Mouse (Mus musculus) embryonic fibroblast, embryonic 13.5 days (primary cell): ENCODE data around the gene Car12.

ENCODE experiments used
- CTCF ChIP-seq: IDR thresholded peaks from 2 replicates; pipeline ENCODE4 v1.5.1; 2011; ENCODE audit warnings: mild to moderate bottlenecking, control low read depth, low read length, moderate library complexity, borderline replicate concordance; ENCODE audit not compliant: insufficient read depth
- POLR2A ChIP-seq: IDR thresholded peaks from 2 replicates; pipeline ENCODE4 v1.6.1; 2011; ENCODE audit warnings: low read depth, mild to moderate bottlenecking, control low read depth, low read length, moderate library complexity

GRCm38 (mm10) chr9:66703002-66703401, 10.5 kb upstream of the Car12 start:
- TF ChIP-seq CTCF (no peak), POLR2A (no peak)
